Mouse (Mus musculus): Measurements from ENCODE around the gene Chst3.
"Not testable (repeated sequence)": the region's sequence is repeated elsewhere in the genome, so short reads cannot be mapped to it uniquely, and the experiment has no call there.

The Chst3 gene

GRCm38 (mm10) chr10:60234006-60234405 lies 14.9 kb upstream of the Chst3 start:
- DNase-seq (ENCODE audit: low read depth): no peak

GRCm38 (mm10) chr10:60230321-60231088 lies 11.4 kb upstream of the Chst3 start:
- DNase-seq (ENCODE audit: low read depth): no peak

- DNase-seq (ENCODE audit: low read depth): no peak
Measured at GRCm38 (mm10) chr10:60229113-60229512, 10.1 kb upstream of the Chst3 start.

DNA sequence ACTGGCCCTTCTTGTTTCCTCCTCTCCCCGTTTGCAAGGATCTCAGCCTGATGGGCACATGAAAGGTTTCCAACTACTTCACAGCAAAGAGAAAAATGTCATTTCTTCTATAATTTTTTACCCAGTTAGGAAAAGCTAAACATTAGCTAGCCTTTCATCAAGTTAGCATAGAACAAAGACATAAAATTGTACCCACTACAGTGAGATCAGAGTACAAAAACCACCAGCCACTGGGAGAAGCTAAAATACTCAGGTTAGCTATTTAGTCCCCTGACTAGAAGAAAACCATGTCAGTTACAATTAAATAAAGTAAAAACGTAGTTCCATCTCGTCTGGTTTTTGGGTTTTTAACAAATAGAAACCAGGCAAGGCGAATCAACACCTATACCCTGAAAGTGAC lies 8.6 kb upstream of the Chst3 start:
- no peak for DNase-seq (ENCODE audit: low read depth)

- DNase-seq (ENCODE audit: low read depth): no peak
Measured at GRCm38 (mm10) chr10:60224601-60225000, 5.5 kb upstream of the Chst3 start.

GRCm38 (mm10) chr10:60221571-60222259 lies 2.7 kb upstream of the Chst3 start:
- DNase-seq (ENCODE audit: low read depth): not testable (repeated sequence)

DNA sequence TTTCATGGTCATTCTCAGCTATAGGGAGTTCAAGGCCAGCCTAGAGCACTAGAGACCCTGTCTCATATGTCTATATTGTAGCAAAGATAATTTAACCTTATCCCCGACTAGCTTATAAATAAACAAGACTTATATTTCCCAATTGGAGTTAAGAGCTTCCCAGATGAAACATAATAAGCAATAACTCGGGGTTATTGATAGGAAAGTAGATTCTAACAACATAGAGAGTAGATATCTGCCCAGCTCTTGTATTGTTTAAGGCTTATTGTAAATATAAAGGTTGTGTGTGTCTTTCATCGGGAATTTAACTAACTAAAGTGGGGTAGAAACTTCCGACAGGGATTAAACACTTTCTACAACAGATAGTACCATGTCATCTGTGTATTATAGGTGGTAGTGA lies 1.5 kb upstream of the Chst3 start:
- DNase-seq (ENCODE audit: low read depth): no peak

DNA sequence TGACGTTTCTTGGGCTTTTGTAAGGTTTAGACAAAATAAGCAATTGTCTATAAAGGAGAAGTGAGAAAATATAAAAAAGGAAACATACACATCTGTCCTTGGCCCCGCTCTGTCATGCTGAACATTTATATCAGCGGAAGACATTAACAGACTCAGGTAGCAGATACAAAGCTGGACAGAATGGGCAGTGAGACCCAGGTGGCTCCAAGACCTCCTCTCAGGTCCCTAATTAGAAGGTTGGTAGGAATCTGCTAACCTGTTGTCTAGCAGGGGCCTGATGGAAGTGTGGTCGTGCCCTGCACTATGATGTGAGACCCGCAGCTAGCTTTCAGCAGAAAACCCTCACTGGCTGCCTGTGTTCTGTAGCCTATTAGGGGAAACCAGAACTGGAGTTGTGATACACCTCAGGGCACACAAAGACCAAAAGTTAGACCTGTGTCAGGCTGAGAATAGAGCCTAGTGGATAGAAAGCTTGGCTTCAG lies 1.0 kb upstream of the Chst3 start:
- no peak for DNase-seq (ENCODE audit: low read depth)

GRCm38 (mm10) chr10:60218033-60218590 lies 948 bp downstream of the Chst3 start:
- no peak for DNase-seq (ENCODE audit: low read depth)

- DNase-seq (ENCODE audit: low read depth): no peak
Measured at GRCm38 (mm10) chr10:60216331-60217095, 2.5 kb downstream of the Chst3 start.

GRCm38 (mm10) chr10:60215077-60215960 lies 3.7 kb downstream of the Chst3 start:
- DNase-seq (ENCODE audit: low read depth): no peak

DNA sequence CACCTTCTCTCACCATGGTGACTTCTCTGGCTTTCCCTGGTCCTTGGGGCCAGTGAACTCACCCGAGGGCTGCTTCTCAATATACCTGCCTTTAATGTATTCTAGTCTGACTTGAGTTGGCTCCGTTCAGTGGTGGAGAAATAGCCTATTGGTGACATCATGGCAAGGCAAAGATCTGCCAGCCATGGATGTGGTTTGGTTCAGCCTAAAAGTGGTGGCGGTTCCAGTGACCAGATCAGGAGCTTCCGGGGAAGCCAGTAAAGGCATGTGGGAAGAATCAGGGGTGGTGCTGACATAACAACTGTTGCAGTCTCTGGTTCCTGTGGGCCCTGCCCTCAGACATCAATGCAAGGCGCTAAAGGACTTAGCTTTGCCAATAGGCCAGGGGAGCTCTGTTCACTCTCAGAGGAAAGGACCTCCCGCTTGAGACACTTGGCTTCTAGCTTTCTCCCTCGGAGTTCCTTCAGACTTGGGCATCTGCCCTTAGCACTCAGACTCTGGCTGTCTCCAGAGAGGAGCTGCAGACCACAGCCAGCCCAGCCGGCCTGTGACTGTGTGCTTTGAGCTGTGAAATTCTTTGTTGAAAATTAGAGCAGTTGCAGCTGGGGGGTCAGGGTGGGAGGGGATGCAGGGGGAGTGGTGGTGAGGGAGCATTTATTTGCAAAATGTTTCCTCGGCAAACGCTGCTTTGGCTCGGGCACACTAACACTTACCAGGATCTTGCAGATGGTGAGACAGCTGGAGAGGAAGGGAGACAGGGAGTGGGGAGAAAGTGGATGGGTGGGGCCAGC lies 6.3 kb downstream of the Chst3 start:
- DNase-seq (ENCODE audit: low read depth): no peak

- no peak for DNase-seq (ENCODE audit: low read depth)
Measured at GRCm38 (mm10) chr10:60211501-60212005, 7.5 kb downstream of the Chst3 start.

- no peak for DNase-seq (ENCODE audit: low read depth)
Measured at GRCm38 (mm10) chr10:60210468-60210867, 8.6 kb downstream of the Chst3 start.

DNA sequence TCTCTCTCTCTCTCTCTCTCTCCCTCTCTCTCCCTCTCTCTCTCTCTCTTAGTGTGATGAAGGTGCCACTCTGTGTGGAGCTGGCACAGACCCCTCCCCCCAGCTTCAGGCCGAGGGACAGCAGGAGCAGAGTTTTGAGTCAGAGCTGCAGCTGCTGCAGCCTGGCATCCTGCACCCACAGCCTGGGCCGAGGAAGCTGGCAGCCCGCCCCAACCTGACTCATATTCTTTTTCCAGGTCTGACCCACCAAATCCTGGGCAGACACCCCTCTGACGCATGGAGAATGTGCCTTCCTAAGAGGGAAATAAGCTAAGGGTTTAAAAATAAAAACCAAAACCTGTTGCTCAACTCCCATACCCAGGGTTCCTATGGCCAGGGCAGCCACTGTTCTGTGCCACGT lies 9.8 kb downstream of the Chst3 start:
- DNase-seq (ENCODE audit: low read depth): peak; percentile 74

DNA sequence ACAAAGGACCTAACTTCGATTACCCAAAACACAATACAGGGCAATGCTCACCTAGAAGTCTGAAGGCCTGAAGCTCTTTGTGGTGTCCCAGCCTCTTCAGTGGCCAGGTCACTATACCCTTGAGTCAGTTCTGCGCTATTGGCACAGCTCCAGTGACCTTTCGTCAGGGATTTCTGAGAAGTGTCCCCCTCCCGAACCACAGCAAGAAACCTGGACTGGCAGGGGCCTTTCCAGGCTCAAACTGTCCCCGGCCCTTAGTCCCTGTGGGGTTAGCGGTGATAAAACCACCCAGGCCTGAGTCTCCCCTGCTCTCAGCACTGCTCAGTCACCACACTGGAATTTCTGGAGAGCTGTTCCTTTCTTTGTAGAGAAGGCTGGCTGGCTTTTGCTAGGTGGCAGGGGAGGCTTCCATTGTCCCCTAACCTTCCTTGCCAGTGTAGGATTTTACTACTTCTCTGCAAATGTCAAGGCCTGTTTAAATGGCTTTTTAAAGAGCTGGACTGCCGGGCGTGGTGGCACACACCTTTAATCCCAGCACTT lies 11.8 kb downstream of the Chst3 start:
- no peak for DNase-seq (ENCODE audit: low read depth)

DNA sequence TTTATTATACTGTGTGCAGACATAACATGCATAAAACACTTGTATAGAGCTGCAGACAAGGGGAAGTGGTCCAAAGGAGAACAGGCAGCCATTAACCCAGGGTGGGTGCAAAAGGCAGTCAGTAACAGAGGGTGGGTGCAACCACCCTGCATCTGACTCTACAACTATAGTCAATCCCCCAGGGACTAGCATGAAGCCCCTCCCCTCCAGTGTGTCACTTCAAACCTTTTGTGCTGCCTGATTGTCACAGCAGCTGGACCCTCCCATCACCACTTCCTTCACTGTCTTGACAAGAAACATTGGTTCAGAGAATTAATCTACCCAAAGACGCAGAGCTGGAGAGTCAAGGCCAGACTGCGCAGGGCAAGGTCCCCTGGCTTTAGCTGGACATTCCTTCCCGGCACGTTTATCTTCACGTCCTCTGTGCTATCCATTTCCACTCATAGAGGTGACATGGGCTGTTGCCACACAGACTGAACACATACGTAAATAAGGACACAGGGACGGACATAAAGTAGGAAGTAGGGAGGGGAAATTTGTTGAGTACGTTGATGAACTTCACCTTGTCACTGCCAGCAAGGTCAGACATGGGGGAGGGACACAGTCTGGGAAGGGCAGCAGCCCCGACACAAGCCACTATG lies 13.3 kb downstream of the Chst3 start:
- DNase-seq (ENCODE audit: low read depth): no peak

GRCm38 (mm10) chr10:60202785-60203184 lies 16.3 kb downstream of the Chst3 start:
- DNase-seq (ENCODE audit: low read depth): no peak

GRCm38 (mm10) chr10:60200996-60201395 lies 18.1 kb downstream of the Chst3 start:
- DNase-seq (ENCODE audit: low read depth): no peak

DNA sequence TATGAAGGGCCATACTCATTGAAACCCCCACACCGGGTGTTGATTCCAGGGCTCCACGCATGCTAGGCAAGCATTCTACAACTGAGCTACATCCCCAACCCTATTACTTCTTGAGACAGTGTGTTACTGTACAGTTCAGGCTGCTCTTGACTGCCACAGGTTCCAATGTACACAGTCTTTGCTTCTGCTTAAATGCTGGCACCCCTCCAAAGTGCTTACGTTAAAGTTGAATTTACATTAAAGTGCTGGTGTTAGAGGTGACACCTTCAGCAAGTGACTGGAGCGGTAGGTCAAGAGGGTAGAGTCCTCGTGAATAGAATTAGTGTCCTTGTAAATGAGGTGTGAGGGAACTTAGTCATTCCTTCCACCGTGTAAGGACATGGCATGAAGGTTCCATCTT lies 19.7 kb downstream of the Chst3 start:
- DNase-seq (ENCODE audit: low read depth): no peak
